Mouse (Mus musculus) liver, embryonic 14.5 days (tissue): ENCODE measurements at regions not wholly inside any gene's neighbourhood (a gene's known extent, or its start where the extent isn't known, plus 50 kb on each side); places are given as distances from the start of the nearest gene placed in this dataset.
A peak's percentile ranks its signal among the peaks of the same experiment; 100 is the strongest.

ENCODE experiments used
- ATAC-seq: fragments of 200-750 bp; cut with Nextera tagmentation; 2 replicates; pipeline ENCODE4 v1.8.0; 2017; ENCODE audit warnings: moderate number of reproducible peaks, mild to moderate bottlenecking, moderate library complexity; ENCODE audit not compliant: insufficient read depth
- DNase-seq, 3 experiments: peaks; one replicate each; pipeline ENCODE4 v3.0.0-alpha.2; 2012 to 2013; ENCODE audit warnings: low read depth in 3 of 3, low spot score in 3 of 3
- H3K27ac ChIP-seq: fragments of 300-500 bp; sonication (generic); 2 replicates; pipeline ENCODE4 v1.5.1; 2014; ENCODE audit warnings: moderate library complexity, mild to moderate bottlenecking, control low read depth, inconsistent platforms
- H3K27me3 ChIP-seq: fragments of 300-500 bp; sonication (generic); 2 replicates; pipeline ENCODE4 v1.6.1; 2014; ENCODE audit warnings: mild to moderate bottlenecking, low read length, moderate library complexity; ENCODE audit not compliant: control insufficient read depth, insufficient read depth
- H3K36me3 ChIP-seq: fragments of 300-500 bp; sonication (generic); replicated peaks from 2 replicates; pipeline ENCODE4 v1.6.1; 2014; ENCODE audit warnings: low read depth; ENCODE audit not compliant: control insufficient read depth, insufficient read depth
- H3K4me1 ChIP-seq, 2 experiments: fragments of 200-500 bp in 1 of 2; fragments of 300-500 bp in 1 of 2; sonication (generic) in 1 of 2; replicated peaks; 2 replicates each; pipeline ENCODE4 v1.6.1; 2012 to 2014; ENCODE audit warnings: antibody characterized with exemption in 1 of 2, inconsistent platforms in 1 of 2, low read length in 1 of 2; ENCODE audit not compliant: control insufficient read depth in 2 of 2, insufficient read depth in 2 of 2
- H3K4me2 ChIP-seq: fragments of 300-500 bp; sonication (generic); 2 replicates; pipeline ENCODE4 v1.6.1; 2014; ENCODE audit warnings: low read depth, mild to moderate bottlenecking, control low read depth, moderate library complexity
- H3K4me3 ChIP-seq, 2 experiments: fragments of 200-500 bp in 1 of 2; fragments of 300-500 bp in 1 of 2; sonication (generic) in 1 of 2; 2 replicates each; pipeline ENCODE4 v1.5.1; 2012 to 2014; ENCODE audit warnings: low read depth in 2 of 2, low read length in 2 of 2, mild to moderate bottlenecking in 2 of 2, control low read depth in 1 of 2, inconsistent platforms in 1 of 2, moderate library complexity in 1 of 2; ENCODE audit not compliant: insufficient read depth in 1 of 2
- H3K9ac ChIP-seq: fragments of 300-500 bp; sonication (generic); replicated peaks from 2 replicates; pipeline ENCODE4 v1.6.1; 2014; ENCODE audit warnings: mild to moderate bottlenecking, control low read depth, moderate library complexity
- H3K9me3 ChIP-seq: fragments of 300-500 bp; sonication (generic); 2 replicates; pipeline ENCODE4 v1.6.1; 2016; ENCODE audit warnings: low read length, mixed read lengths; ENCODE audit not compliant: control insufficient read depth
- CTCF ChIP-seq: IDR thresholded peaks from 2 replicates; pipeline ENCODE4 v1.5.1; 2016; ENCODE audit warnings: antibody characterized with exemption, low read depth, control low read depth
- EP300 ChIP-seq: IDR thresholded peaks from 2 replicates; pipeline ENCODE4 v1.6.1; 2016; ENCODE audit warnings: antibody characterized with exemption, low read depth
- WGBS: fragments of 180-500 bp; shearing (Covaris S2); extraction: QIAGEN DNeasy Blood & Tissue Kit; methylation state at CpG from one replicate; pipeline ENCODE4 v1.1.7; 2014; ENCODE audit not compliant: insufficient replicate concordance; 5-methylcytosine and 5-hydroxymethylcytosine counted together

DNA sequence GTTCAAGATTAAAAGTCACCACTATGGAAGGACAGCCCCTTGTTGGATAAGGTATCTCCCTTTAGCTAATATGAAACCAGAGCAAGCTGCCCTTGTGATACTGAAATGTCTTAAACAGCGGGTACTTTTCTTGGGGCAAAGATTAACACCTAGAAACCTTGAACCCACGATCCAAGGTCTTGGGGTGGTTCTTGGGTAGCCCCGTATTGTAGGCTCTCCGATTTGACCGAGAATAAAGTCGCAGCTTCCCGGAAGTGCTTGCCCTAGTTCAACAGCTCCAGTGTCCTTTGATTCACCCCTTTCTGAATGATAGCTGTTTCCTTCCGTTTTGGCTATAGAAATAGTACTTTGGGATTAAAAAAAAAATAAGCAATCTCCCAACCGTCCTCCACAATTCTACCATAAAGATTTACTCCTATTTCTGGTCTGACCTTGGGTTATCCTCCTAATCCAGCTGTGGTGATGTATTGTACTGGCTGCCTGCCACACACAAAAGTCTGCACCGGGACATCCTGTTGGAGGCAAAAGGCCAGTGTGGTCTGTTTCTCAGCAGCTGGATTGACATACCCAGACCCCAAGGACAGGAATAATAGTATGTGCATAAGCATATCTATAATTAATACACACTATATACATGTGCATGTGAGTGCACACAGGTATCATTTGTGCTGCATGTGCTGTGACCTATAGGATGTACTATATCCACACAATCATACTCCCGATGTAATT is 427.0 kb upstream of the Dph6 start:
- Histone ChIP-seq H3K4me2 (no peak overlapping the region), H3K9me3 (no peaks in the 10 kb centered on the region), H3K9ac (no peak overlapping the region), H3K27ac (no peak overlapping the region), H3K36me3 (no peaks in the 10 kb centered on the region), H3K4me3 (no peak overlapping the region), H3K27me3 (no peaks in the 10 kb centered on the region), H3K4me1 (no peaks in the 10 kb centered on the region)
- TF ChIP-seq CTCF (no peak), EP300 (no peak)
- ATAC-seq (0 out of 2 replicates have a peak, but pooled peaks have one; percentile 23), DNase-seq (no peak)
- WGBS = 63% methylated on average over 11 of the region's 11 CpGs

DNA sequence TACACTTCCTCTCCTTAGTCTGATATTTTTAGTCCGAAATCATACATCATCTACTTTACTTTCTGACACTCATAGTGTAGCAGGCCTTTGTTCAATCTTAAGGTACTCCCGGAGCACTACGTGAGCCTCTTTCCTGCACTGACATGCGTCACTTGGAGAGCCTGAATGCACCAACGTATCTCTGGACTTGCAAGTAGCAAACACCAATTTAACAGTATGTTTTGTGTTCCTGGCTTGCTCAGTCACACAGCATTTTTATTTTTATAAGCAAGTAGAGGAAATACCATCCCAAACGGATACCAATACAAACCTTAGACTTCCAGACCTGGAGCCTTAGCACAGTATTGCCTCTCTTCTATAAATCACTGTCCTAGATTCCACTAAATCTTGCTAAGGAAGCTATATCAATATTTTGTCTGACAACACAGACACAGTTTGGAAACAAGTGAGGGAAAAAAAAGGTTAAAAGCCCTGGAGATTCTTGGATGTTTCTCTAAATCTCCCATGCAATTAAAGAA is 427.6 kb upstream of the Dph6 start:
- Histone ChIP-seq H3K27me3 (no peaks in the 10 kb centered on the region), H3K9ac (no peak overlapping the region), H3K27ac (no peak overlapping the region), H3K4me2 (no peak overlapping the region), H3K4me3 (no peak overlapping the region), H3K4me1 (no peaks in the 10 kb centered on the region), H3K36me3 (no peaks in the 10 kb centered on the region), H3K9me3 (no peaks in the 10 kb centered on the region)
- WGBS = 52% methylated on average over 6 of the region's 6 CpGs
- ATAC-seq (no peak), DNase-seq (no peak)
- TF ChIP-seq CTCF = no peak
- no peak for TF ChIP-seq EP300

DNA sequence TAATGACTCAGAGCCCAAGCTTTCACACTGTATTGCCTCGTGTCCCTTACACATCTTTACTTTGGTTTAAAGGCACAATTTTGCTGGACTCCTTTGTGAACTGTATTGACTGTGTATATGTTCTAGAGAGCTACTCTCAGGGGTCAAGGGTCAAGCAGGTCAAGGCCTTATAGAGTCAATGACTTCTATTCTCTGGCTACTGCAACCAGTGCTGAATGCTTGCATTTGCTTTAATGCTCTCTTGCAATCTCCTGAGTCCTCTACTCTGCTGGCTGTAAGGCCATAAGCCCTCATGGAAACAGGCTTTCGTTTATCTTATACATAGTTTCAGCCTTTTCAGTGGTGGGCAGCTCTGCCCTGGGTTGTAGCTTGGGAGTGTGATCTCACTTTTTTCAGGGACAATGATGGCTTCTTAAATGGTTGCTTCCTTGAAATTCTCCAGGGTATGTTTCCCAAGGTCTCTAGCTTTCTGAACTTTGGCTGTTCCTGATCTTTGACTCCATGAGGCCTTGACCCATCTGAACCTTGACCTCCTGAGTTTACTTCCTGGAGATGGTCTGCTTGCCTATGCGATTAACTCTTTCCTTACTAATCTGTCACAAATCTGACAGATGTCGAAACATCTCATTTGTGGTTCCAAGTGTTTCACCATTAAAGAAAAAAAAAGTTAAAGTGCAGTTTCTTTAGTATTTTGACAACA is 433.8 kb upstream of the Dph6 start:
- Histone ChIP-seq H3K4me1 (0 out of 4 replicates have a peak, but pooled peaks cover 0 to 1% of the 10 kb centered on the region in 2 experiments), H3K9me3 (no peaks in the 10 kb centered on the region), H3K9ac (no peak overlapping the region), H3K36me3 (no peaks in the 10 kb centered on the region), H3K27ac (no peak overlapping the region), H3K4me3 (no peak overlapping the region), H3K27me3 (no peaks in the 10 kb centered on the region), H3K4me2 (no peak overlapping the region)
- ATAC-seq = no peak
- TF ChIP-seq CTCF (no peak), EP300 (no peak)
- DNase-seq = no peak
- 51% methylated on average over 4 of the region's 4 CpGs for WGBS

DNA sequence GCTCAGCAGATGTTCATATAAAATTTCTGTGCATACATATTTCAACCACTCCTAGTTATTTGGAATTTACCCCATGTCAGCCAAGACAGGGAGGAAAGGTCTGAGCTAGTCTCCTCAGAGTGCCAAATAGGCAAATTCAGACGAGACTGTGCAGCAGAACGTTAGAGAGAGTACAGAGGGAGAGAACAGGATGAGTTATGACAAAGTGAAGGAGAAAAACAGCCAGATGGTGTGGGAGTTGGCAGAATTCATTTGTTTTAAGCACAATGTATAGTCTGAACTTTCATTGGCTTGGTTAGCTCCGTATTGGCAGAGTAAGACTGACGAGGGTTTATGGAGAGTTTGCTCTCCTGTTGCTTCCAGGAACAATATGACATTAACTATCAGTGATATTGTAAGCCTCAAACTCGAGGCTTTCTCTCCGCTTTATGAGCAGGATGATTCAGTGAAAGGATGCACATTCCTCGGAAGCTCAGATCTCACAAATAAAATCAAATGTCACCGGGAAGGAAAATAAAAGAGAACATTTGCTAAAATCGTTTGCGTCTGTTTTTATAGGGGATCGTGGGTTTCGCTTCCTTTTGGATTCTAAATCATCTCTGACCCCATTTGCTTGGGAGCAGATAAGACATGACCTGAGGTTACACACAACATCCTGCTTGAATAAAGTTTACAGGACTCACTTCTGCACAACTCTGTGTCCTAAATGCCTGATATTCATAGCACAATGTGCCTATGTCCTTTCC is 435.8 kb upstream of the Dph6 start:
- WGBS = 48% methylated on average over 12 of the region's 12 CpGs
- Histone ChIP-seq H3K4me3 (no peak overlapping the region), H3K36me3 (no peaks in the 10 kb centered on the region), H3K9me3 (no peaks in the 10 kb centered on the region), H3K27ac (no peak overlapping the region), H3K27me3 (no peaks in the 10 kb centered on the region), H3K4me1 (0 out of 4 replicates have a peak, but pooled peaks cover 0 to 1% of the 10 kb centered on the region in 2 experiments), H3K4me2 (no peak overlapping the region), H3K9ac (no peak overlapping the region)
- ATAC-seq (no peak), DNase-seq (no peak)
- TF ChIP-seq EP300 (no peak), CTCF (no peak)
